Mouse (Mus musculus): Measurements from ENCODE around the gene Paqr7. TPM values are rescaled to one million over a fixed set of nuclear protein-coding genes. Genes with fewer than 3 reads are reported as not detected.

Paqr7 gene
- polyA plus RNA-seq, 1 experiment = not detected

GRCm38 (mm10) chr4:134505966-134506594, 9.6 kb downstream of the Paqr7 start:
- TF ChIP-seq CTCF (IDR thresholded peaks at IDR 0.05; ENCODE audit: insufficient read depth, low read depth, low read length) = no peak
- TF ChIP-seq POLR2A (IDR thresholded peaks at IDR 0.05; ENCODE audit: insufficient read depth, low read depth, low read length) = no peak
- 79% methylated on average over 3 of the region's 4 CpGs for WGBS

GRCm38 (mm10) chr4:134506713-134507112, 10.2 kb downstream of the Paqr7 start:
- H3K4me3 ChIP-seq (ENCODE audit: insufficient read depth, low read depth, low read length) = no peak overlapping the region
- peaks cover 5% of the 10 kb centered on the region; the same call in 1 of the 2 replicates for H3K4me1 ChIP-seq (ENCODE audit: control insufficient read depth, insufficient read depth, low read length)
- WGBS = 91% methylated on average over 19 of the region's 19 CpGs
- no peak overlapping the region for H3K27ac ChIP-seq (ENCODE audit: insufficient read depth, low read depth, low read length)
- TF ChIP-seq CTCF (IDR thresholded peaks at IDR 0.05; ENCODE audit: insufficient read depth, low read depth, low read length) (no peak), POLR2A (IDR thresholded peaks at IDR 0.05; ENCODE audit: insufficient read depth, low read depth, low read length) (no peak)

More at GRCm38 (mm10) chr4:134505966-134506594, 9.6 kb downstream of the Paqr7 start:
- H3K4me3 ChIP-seq (ENCODE audit: insufficient read depth, low read depth, low read length) = no peak overlapping the region
- H3K27ac ChIP-seq (ENCODE audit: insufficient read depth, low read depth, low read length) = no peak overlapping the region
- peaks cover 3% of the 10 kb centered on the region; the same call in 1 of the 2 replicates for H3K4me1 ChIP-seq (ENCODE audit: control insufficient read depth, insufficient read depth, low read length)

- peaks cover 12% of the 10 kb centered on the region; the same call in 1 of the 2 replicates for H3K4me1 ChIP-seq (ENCODE audit: control insufficient read depth, insufficient read depth, low read length)
- WGBS = 77% methylated on average over 4 of the region's 4 CpGs
- H3K4me3 ChIP-seq (ENCODE audit: insufficient read depth, low read depth, low read length) = no peak overlapping the region
- no peak for TF ChIP-seq POLR2A (IDR thresholded peaks at IDR 0.05; ENCODE audit: insufficient read depth, low read depth, low read length)
- TF ChIP-seq CTCF (IDR thresholded peaks at IDR 0.05; ENCODE audit: insufficient read depth, low read depth, low read length) = no peak
- no peak overlapping the region for H3K27ac ChIP-seq (ENCODE audit: insufficient read depth, low read depth, low read length)
Observed at GRCm38 (mm10) chr4:134510396-134510795, 13.9 kb downstream of the Paqr7 start.

- Histone ChIP-seq H3K4me1 (ENCODE audit: control insufficient read depth, insufficient read depth, low read length) (peaks cover 16% of the 10 kb centered on the region; the same call in 1 of the 2 replicates), H3K4me3 (ENCODE audit: insufficient read depth, low read depth, low read length) (peak within 1 kb of the TSS; percentile 34), H3K27ac (ENCODE audit: insufficient read depth, low read depth, low read length) (no peak within 1 kb of the TSS; the same call in 1 of the 2 replicates)
- TF ChIP-seq CTCF (IDR thresholded peaks at IDR 0.05; ENCODE audit: insufficient read depth, low read depth, low read length) (no peak; the same call in 1 of the 2 replicates), POLR2A (IDR thresholded peaks at IDR 0.05; ENCODE audit: insufficient read depth, low read depth, low read length) (0 out of 2 replicates have a peak, but pooled peaks have one; percentile 29)
- WGBS = under 1% methylated on average over 42 of the region's 42 CpGs
Observed at GRCm38 (mm10) chr4:134510845-134511411, 14.4 kb downstream of the Paqr7 start, which contains the start of gene Aunip. Aunip (plus strand) TSS chr4:134510999.

GRCm38 (mm10) chr4:134511730-134512129, 15.2 kb downstream of the Paqr7 start:
- Histone ChIP-seq H3K27ac (ENCODE audit: insufficient read depth, low read depth, low read length) (no peak overlapping the region), H3K4me3 (ENCODE audit: insufficient read depth, low read depth, low read length) (no peak overlapping the region), H3K4me1 (ENCODE audit: control insufficient read depth, insufficient read depth, low read length) (peaks cover 17% of the 10 kb centered on the region; the same call in 1 of the 2 replicates)
- WGBS = 71% methylated on average over 6 of the region's 6 CpGs
- TF ChIP-seq CTCF (IDR thresholded peaks at IDR 0.05; ENCODE audit: insufficient read depth, low read depth, low read length) (no peak), POLR2A (IDR thresholded peaks at IDR 0.05; ENCODE audit: insufficient read depth, low read depth, low read length) (no peak)

GRCm38 (mm10) chr4:134512798-134513197, 16.3 kb downstream of the Paqr7 start:
- 16% methylated on average over 15 of the region's 15 CpGs for WGBS
- TF ChIP-seq POLR2A (IDR thresholded peaks at IDR 0.05; ENCODE audit: insufficient read depth, low read depth, low read length) (no peak), CTCF (IDR thresholded peaks at IDR 0.05; ENCODE audit: insufficient read depth, low read depth, low read length) (no peak)

GRCm38 (mm10) chr4:134514309-134514930, 17.9 kb downstream of the Paqr7 start:
- WGBS = 91% methylated on average over 11 of the region's 11 CpGs
- Histone ChIP-seq H3K27ac (ENCODE audit: insufficient read depth, low read depth, low read length) (no peak overlapping the region), H3K4me1 (ENCODE audit: control insufficient read depth, insufficient read depth, low read length) (peaks cover 27% of the 10 kb centered on the region), H3K4me3 (ENCODE audit: insufficient read depth, low read depth, low read length) (no peak overlapping the region)
- TF ChIP-seq CTCF (IDR thresholded peaks at IDR 0.05; ENCODE audit: insufficient read depth, low read depth, low read length) (no peak), POLR2A (IDR thresholded peaks at IDR 0.05; ENCODE audit: insufficient read depth, low read depth, low read length) (no peak)

More at GRCm38 (mm10) chr4:134512798-134513197, 16.3 kb downstream of the Paqr7 start:
- Histone ChIP-seq H3K4me3 (ENCODE audit: insufficient read depth, low read depth, low read length) (no peak overlapping the region), H3K27ac (ENCODE audit: insufficient read depth, low read depth, low read length) (no peak overlapping the region), H3K4me1 (ENCODE audit: control insufficient read depth, insufficient read depth, low read length) (peaks cover 27% of the 10 kb centered on the region)

GRCm38 (mm10) chr4:134515614-134516013, 19.1 kb downstream of the Paqr7 start:
- 83% methylated on average over 7 of the region's 7 CpGs for WGBS

GRCm38 (mm10) chr4:134516981-134517380, 20.5 kb downstream of the Paqr7 start:
- 28% methylated on average over 8 of the region's 8 CpGs for WGBS
- H3K4me1 ChIP-seq (ENCODE audit: control insufficient read depth, insufficient read depth, low read length) = peaks cover 23% of the 10 kb centered on the region
- no peak overlapping the region for H3K4me3 ChIP-seq (ENCODE audit: insufficient read depth, low read depth, low read length)
- no peak for TF ChIP-seq POLR2A (IDR thresholded peaks at IDR 0.05; ENCODE audit: insufficient read depth, low read depth, low read length)
- TF ChIP-seq CTCF (IDR thresholded peaks at IDR 0.05; ENCODE audit: insufficient read depth, low read depth, low read length) = no peak
- peak overlapping the region; percentile 88 for H3K27ac ChIP-seq (ENCODE audit: insufficient read depth, low read depth, low read length)

More at GRCm38 (mm10) chr4:134515614-134516013, 19.1 kb downstream of the Paqr7 start:
- H3K27ac ChIP-seq (ENCODE audit: insufficient read depth, low read depth, low read length) = no peak overlapping the region
- no peak overlapping the region for H3K4me3 ChIP-seq (ENCODE audit: insufficient read depth, low read depth, low read length)
- peaks cover 27% of the 10 kb centered on the region for H3K4me1 ChIP-seq (ENCODE audit: control insufficient read depth, insufficient read depth, low read length)
- no peak for TF ChIP-seq POLR2A (IDR thresholded peaks at IDR 0.05; ENCODE audit: insufficient read depth, low read depth, low read length)
- TF ChIP-seq CTCF (IDR thresholded peaks at IDR 0.05; ENCODE audit: insufficient read depth, low read depth, low read length) = no peak
